Mouse (Mus musculus): ENCODE measurements around the gene Sort1. TPM values are rescaled to one million over a fixed set of nuclear protein-coding genes. Genes with fewer than 3 reads are reported as not detected.

The Sort1 gene
- polyA plus RNA-seq, 1 experiment from 2014 or later = 14.7 TPM

DNA sequence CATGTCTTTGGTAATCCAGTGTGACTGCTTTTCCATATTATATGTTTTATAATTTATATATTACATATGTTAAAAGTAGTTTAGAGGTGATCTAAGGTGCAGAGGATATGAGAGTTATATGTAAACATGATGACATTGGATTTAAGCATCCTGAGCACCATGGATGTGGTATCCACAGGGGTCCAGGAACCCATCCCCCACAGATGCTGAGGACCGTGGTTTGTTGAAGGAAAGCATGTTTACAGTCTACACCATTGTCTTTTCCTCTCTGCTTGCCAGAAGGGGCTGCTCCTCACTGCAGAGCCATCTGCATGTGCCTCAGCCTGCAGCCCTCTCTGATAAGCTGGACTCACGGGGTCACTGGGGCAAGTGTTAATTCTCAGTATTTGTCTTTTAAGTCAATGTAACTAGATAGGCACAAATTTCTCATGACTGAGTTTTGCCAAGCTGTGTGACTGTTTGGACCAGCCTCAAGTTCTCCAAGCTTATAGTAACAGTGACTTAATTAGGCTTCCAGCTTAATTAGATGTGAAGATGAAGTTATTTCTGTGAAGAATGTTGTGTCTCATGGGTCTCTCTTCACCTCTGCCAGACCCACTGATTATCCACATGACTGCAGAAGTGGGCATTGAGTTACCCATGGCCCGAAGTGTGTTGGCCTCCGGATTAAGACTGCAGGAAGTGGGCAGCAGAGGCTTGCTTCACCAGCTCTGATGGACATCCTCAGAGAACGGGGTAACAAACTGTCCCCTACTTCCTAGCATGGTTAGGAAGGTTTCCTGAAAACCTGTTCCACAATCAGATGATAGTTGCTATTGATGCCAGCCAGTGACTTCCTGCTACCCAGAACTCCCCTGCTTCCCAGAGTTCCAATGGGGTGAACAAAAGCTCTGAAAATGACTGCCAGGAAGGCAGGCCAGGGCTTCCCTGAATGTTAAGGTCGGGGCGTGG is 14.0 kb downstream of the Sort1 start:
- no peak overlapping the region for H3K4me3 ChIP-seq (replicated peaks)
- H3K4me1 ChIP-seq (replicated peaks) = peaks cover 41% of the 10 kb centered on the region
- H3K27me3 ChIP-seq = no peaks in the 10 kb centered on the region
- no peak overlapping the region for H3K27ac ChIP-seq
- H3K9ac ChIP-seq (replicated peaks) = no peak overlapping the region
- ATAC-seq (ENCODE audit: insufficient number of reproducible peaks, insufficient read depth, low FRiP score, low TSS enrichment, low read depth) = no peak
- no peaks in the 10 kb centered on the region for H3K9me3 ChIP-seq
- no peaks in the 10 kb centered on the region for H3K36me3 ChIP-seq
- WGBS = 68% methylated on average over 7 of the region's 7 CpGs
- H3K4me2 ChIP-seq = no peak overlapping the region

DNA sequence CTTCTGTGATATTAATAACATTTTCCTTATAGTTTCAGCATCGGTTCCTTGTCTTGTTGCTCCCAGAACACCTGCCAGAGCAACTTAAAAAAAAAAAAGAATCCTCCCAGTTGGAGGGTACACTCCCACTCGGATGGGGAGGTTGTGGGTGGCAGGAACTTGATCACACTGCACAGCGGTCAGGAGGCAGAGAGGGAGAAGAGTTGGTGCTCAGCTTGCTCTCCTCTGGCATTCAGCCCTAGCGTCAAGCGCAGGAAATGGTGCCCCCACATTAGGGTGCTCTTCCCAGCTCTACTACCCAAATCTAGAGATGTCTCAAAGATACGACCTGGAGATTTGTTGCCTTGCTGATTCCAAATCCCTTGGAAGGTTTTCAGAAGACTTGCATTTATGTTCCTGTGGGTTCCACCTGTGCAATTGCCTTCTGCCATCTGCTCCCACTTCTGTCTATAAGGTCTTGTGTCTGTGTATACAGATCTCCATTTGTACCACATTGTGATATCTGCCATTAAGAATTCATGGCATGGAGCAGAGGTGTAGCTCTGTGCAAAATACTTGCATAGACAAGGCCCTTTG is 16.7 kb downstream of the Sort1 start:
- WGBS = 89% methylated on average over 6 of the region's 6 CpGs

DNA sequence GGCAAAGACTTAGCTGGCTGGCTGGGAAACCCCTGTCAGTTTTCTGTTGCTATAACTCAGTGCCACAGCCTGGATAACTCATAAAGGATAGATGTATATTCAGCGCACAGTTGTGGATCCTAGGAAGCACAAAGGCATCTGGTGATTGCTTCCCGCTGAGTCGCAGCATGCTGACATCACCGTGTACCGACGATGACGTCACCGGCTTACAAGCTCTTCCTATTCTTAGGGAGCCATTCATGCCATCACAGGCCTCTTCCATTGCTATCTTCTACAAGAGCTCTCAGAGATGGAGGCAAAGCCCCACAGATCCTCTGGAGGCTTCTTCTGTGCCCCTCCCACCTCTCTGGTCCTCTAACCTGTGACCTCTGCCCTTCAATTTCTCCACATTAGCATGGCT is 19.8 kb downstream of the Sort1 start:
- H3K27me3 ChIP-seq = no peaks in the 10 kb centered on the region
- no peak overlapping the region for H3K4me2 ChIP-seq
- 97% methylated on average over 8 of the region's 8 CpGs for WGBS
- ATAC-seq (ENCODE audit: insufficient number of reproducible peaks, insufficient read depth, low FRiP score, low TSS enrichment, low read depth) = no peak
- H3K9me3 ChIP-seq = no peaks in the 10 kb centered on the region
- peaks cover 15% of the 10 kb centered on the region for H3K4me1 ChIP-seq (replicated peaks)
- H3K36me3 ChIP-seq = no peaks in the 10 kb centered on the region
- no peak overlapping the region for H3K27ac ChIP-seq
- H3K4me3 ChIP-seq (replicated peaks) = no peak overlapping the region
- no peak overlapping the region for H3K9ac ChIP-seq (replicated peaks)

More for the DNA sequence above, 16.7 kb downstream of the Sort1 start:
- H3K27me3 ChIP-seq = no peaks in the 10 kb centered on the region
- no peaks in the 10 kb centered on the region for H3K36me3 ChIP-seq
- no peak overlapping the region for H3K4me2 ChIP-seq
- no peaks in the 10 kb centered on the region for H3K9me3 ChIP-seq
- no peak for ATAC-seq (ENCODE audit: insufficient number of reproducible peaks, insufficient read depth, low FRiP score, low TSS enrichment, low read depth)
- H3K4me1 ChIP-seq (replicated peaks) = peaks cover 26% of the 10 kb centered on the region
- H3K9ac ChIP-seq (replicated peaks) = no peak overlapping the region
- no peak overlapping the region for H3K4me3 ChIP-seq (replicated peaks)
- no peak overlapping the region for H3K27ac ChIP-seq

DNA sequence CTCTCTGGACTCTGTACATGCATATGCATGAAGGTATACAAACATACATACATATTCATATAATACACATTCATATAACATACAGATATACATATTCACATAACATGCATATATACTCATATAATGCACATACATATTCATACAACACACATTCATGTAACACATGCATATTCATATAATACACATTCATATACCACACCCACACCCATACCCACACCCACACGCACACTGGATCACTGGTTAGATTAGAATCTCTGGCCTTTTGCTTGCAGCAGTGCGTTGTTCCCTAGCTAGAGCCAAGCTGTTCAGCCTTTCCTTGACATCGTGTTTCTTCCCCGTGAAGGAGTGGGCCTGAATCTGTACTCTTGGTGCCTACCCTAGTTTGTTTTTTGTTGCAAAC is 20.9 kb downstream of the Sort1 start:
- WGBS = 88% methylated on average over 4 of the region's 4 CpGs

DNA sequence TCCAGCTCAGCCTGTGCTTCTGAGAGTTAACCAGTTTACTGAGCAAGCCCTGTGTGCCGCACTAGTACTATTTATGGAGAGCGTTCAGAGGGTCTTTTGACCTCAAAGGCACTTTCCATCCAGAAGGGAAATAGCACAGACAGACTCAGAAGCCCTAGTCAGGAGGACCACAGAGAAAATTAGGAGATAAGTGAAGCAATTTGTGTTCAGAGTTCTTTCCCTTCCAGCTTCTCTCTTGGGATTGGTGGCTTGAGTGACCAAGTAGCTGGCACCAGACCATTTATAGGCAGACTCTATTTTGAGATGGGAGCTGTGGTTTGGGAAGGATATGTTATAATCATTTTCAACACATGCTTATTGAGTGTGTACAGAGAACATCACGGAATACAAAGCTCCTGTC is 22.5 kb downstream of the Sort1 start:
- ATAC-seq (ENCODE audit: insufficient number of reproducible peaks, insufficient read depth, low FRiP score, low TSS enrichment, low read depth) = no peak
- Histone ChIP-seq H3K36me3 (0 out of 2 replicates have a peak, but pooled peaks cover 3% of the 10 kb centered on the region), H3K9ac (replicated peaks) (no peak overlapping the region), H3K4me3 (replicated peaks) (no peak overlapping the region), H3K27me3 (no peaks in the 10 kb centered on the region), H3K9me3 (no peaks in the 10 kb centered on the region), H3K27ac (peak overlapping the region; percentile 62), H3K4me1 (replicated peaks) (peaks cover 15% of the 10 kb centered on the region), H3K4me2 (no peak overlapping the region)
- WGBS = 70% methylated on average over 3 of the region's 3 CpGs

More for the DNA sequence above, 20.9 kb downstream of the Sort1 start:
- Histone ChIP-seq H3K36me3 (no peaks in the 10 kb centered on the region), H3K4me1 (replicated peaks) (peaks cover 15% of the 10 kb centered on the region), H3K9ac (replicated peaks) (no peak overlapping the region), H3K4me2 (no peak overlapping the region), H3K27ac (no peak overlapping the region), H3K27me3 (no peaks in the 10 kb centered on the region), H3K4me3 (replicated peaks) (no peak overlapping the region), H3K9me3 (no peaks in the 10 kb centered on the region)
- no peak for ATAC-seq (ENCODE audit: insufficient number of reproducible peaks, insufficient read depth, low FRiP score, low TSS enrichment, low read depth)

DNA sequence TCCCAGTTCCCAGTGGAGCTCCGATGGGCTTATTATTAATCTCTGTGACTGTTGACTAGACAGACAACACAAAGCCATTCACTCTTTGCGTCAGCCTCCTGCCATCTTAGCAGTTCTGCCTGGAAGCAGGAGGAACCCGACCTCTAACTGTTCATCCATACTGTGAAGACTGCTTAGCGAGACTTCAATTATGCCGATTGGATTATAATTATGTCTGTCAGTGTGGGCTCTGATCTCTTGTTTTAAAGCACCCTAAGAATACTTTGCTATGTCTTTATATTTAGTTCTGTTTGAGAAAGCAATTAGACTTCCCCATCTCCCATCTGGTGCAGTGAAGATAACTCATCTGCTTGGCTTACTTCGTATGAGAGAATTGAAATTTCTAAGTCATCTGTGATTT is 23.6 kb downstream of the Sort1 start:
- H3K9me3 ChIP-seq = no peaks in the 10 kb centered on the region
- no peak overlapping the region for H3K4me3 ChIP-seq (replicated peaks)
- peaks cover 15% of the 10 kb centered on the region for H3K4me1 ChIP-seq (replicated peaks)
- no peak overlapping the region for H3K4me2 ChIP-seq
- 82% methylated on average over 6 of the region's 6 CpGs for WGBS
- ATAC-seq (ENCODE audit: insufficient number of reproducible peaks, insufficient read depth, low FRiP score, low TSS enrichment, low read depth) = no peak
- no peak overlapping the region for H3K27ac ChIP-seq
- no peak overlapping the region for H3K9ac ChIP-seq (replicated peaks)
- peaks cover 6% of the 10 kb centered on the region; the same call in 1 of the 2 replicates for H3K36me3 ChIP-seq
- no peaks in the 10 kb centered on the region for H3K27me3 ChIP-seq

DNA sequence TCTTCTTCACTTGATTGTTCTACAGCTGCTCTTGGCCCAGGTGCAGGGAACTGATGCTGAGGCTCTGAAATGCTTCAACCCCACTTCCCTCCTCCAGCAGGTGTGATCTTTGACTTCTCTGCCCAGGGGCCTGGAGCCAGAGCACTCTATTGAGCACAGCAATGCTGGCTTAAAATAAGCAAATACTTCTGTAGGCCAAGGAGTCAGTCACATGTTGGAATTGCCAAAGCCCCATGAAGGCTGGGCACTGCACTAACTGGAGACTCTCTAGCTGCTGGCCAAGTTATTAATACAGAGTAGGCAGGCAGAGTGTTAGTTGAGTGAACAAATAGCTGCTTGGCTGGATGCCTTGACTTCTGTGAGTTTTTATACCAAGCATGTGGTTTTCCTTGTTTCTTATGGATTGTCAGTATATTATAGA is 27.0 kb downstream of the Sort1 start:
- no peaks in the 10 kb centered on the region for H3K27me3 ChIP-seq
- H3K9me3 ChIP-seq = no peaks in the 10 kb centered on the region
- peaks cover 6% of the 10 kb centered on the region for H3K4me1 ChIP-seq (replicated peaks)
- no peak for ATAC-seq (ENCODE audit: insufficient number of reproducible peaks, insufficient read depth, low FRiP score, low TSS enrichment, low read depth)
- no peak overlapping the region for H3K4me2 ChIP-seq
- H3K27ac ChIP-seq = no peak overlapping the region
- H3K36me3 ChIP-seq = peaks cover 9% of the 10 kb centered on the region; the same call in 1 of the 2 replicates
- no peak overlapping the region for H3K9ac ChIP-seq (replicated peaks)
- H3K4me3 ChIP-seq (replicated peaks) = no peak overlapping the region

DNA sequence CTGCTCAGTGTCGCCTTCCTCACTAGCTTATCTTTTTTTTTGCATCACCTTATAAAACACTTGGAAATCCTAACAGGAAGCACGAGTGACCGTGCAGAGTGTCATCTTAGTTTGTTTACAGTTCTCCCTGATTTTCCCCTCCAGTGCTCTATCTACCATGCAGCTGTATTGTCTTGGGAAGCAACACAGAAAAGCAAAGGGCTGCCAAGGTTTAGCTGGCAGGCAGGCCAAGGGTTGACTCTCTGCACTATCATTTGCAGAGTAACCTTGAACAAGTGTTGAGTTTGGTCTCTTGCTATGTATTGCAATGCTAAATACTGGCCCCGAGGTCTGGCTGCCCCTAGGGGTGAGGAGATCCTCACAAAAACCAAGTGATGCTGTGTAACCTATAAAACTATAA is 27.8 kb downstream of the Sort1 start:
- H3K4me3 ChIP-seq (replicated peaks) = no peak overlapping the region
- 80% methylated on average over 4 of the region's 4 CpGs for WGBS

DNA sequence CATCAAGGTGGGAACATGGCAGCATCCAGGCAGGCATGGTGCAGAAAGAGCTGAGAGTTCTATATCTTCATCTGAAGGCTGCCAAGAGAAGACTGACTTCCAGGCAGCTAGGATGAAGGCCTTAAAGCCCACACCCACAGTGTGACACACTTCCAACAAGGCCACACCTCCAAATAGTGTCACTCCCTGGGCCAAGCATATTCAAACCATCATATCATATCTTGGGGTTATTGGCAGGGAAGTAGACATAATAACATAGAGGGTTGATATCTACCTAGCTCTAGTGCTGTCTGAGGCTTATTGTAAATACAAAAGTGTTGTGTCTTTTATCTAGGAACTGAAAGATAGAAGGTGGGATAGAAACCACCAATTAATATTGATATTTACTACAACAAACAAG is 28.5 kb downstream of the Sort1 start:
- Histone ChIP-seq H3K9ac (replicated peaks) (no peak overlapping the region), H3K4me1 (replicated peaks) (no peaks in the 10 kb centered on the region), H3K27ac (no peak overlapping the region), H3K4me3 (replicated peaks) (no peak overlapping the region), H3K36me3 (peaks cover 9% of the 10 kb centered on the region; the same call in 1 of the 2 replicates), H3K27me3 (no peaks in the 10 kb centered on the region), H3K9me3 (no peaks in the 10 kb centered on the region), H3K4me2 (no peak overlapping the region)
- ATAC-seq (ENCODE audit: insufficient number of reproducible peaks, insufficient read depth, low FRiP score, low TSS enrichment, low read depth) = no peak

More for the DNA sequence above, 27.8 kb downstream of the Sort1 start:
- Histone ChIP-seq H3K27ac (no peak overlapping the region), H3K9ac (replicated peaks) (no peak overlapping the region), H3K27me3 (no peaks in the 10 kb centered on the region), H3K4me2 (no peak overlapping the region), H3K36me3 (peaks cover 9% of the 10 kb centered on the region; the same call in 1 of the 2 replicates), H3K9me3 (no peaks in the 10 kb centered on the region), H3K4me1 (replicated peaks) (no peaks in the 10 kb centered on the region)
- no peak for ATAC-seq (ENCODE audit: insufficient number of reproducible peaks, insufficient read depth, low FRiP score, low TSS enrichment, low read depth)

DNA sequence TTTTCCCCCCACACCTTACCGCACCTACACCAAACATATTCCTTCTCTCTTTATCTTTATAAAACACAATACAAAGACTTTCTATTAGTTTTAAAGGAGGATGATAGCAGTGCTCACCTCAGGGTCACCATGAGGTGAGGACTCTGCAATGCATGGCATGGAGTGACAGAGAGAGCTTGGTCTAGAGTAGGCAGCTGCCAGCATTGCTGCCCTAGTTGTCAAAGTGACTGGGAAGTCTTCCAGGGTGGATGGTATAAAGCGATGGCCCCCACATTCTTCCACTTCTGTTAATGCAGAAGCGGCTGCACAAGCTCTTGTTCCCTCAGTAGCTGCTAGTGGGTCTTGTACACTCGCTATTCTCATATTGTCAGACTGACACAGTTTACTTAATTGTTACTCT is 29.3 kb downstream of the Sort1 start:
- H3K9ac ChIP-seq (replicated peaks) = no peak overlapping the region
- no peak overlapping the region for H3K27ac ChIP-seq
- no peak overlapping the region for H3K4me2 ChIP-seq
- no peak overlapping the region for H3K4me3 ChIP-seq (replicated peaks)
- 0 out of 2 replicates have a peak, but pooled peaks cover 4% of the 10 kb centered on the region for H3K4me1 ChIP-seq (replicated peaks)
- peaks cover 9% of the 10 kb centered on the region; the same call in 1 of the 2 replicates for H3K36me3 ChIP-seq
- H3K27me3 ChIP-seq = no peaks in the 10 kb centered on the region
- ATAC-seq (ENCODE audit: insufficient number of reproducible peaks, insufficient read depth, low FRiP score, low TSS enrichment, low read depth) = no peak
- WGBS = 91% methylated on average over 4 of the region's 4 CpGs
- no peaks in the 10 kb centered on the region for H3K9me3 ChIP-seq

DNA sequence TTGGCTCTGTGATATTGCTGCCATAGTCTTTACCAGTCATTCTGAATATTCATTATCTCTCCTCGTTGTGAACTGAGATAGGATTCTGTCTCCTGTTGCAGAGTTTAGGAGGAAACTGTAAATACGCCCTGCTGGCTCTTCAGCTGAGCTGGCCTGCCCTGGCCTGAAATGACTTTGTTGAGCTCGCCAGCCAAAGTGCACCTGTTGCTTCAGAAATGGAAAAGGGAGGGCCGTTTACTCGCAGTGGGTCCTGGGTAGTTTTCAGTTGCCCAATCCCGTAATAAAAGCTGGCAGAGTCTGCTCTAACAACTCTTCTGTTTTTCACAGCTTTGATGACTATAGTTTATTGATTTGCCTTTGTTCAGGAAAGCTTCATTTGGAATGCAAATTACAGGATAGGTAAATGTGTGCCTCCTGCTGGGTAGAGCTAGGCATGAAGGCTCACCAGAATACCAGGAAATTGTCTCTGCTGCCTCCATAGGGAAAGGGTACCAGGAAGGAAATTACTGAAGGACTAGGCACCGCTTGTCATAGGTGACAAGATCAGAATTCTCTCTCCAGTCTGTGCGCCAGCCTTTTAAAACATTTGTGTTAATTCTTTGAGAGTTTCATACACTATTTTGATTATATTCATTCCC is 30.3 kb downstream of the Sort1 start:
- no peak for ATAC-seq (ENCODE audit: insufficient number of reproducible peaks, insufficient read depth, low FRiP score, low TSS enrichment, low read depth)
- 61% methylated on average over 8 of the region's 8 CpGs for WGBS
- H3K36me3 ChIP-seq = peaks cover 9% of the 10 kb centered on the region; the same call in 1 of the 2 replicates
- H3K9me3 ChIP-seq = no peaks in the 10 kb centered on the region
- no peak overlapping the region for H3K9ac ChIP-seq (replicated peaks)
- peaks cover 14% of the 10 kb centered on the region; the same call in 1 of the 2 replicates for H3K4me1 ChIP-seq (replicated peaks)
- H3K4me3 ChIP-seq (replicated peaks) = no peak overlapping the region
- H3K4me2 ChIP-seq = no peak overlapping the region
- H3K27me3 ChIP-seq = no peaks in the 10 kb centered on the region
- H3K27ac ChIP-seq = no peak overlapping the region

Data from limb, embryonic 12.5 days (tissue).